Mouse (Mus musculus): ENCODE measurements around the gene Top3b.

- no peak for TF ChIP-seq CTCF (IDR thresholded peaks at IDR 0.05; ENCODE audit: extremely low read depth, insufficient read depth, insufficient read length, insufficient replicate concordance)
- no peak for TF ChIP-seq POLR2A (IDR thresholded peaks at IDR 0.05; ENCODE audit: low read depth, low read length)
Observed at GRCm38 (mm10) chr16:16829671-16830070, 40.9 kb upstream of the Top3b start.

All from spleen, adult 2 months (tissue).